Mouse (Mus musculus): Measurements from ENCODE around the gene Ugcg.
"Not testable (repeated sequence)": the region's sequence is repeated elsewhere in the genome, so short reads cannot be mapped to it uniquely, and the experiment has no call there.

The Ugcg gene

GRCm38 (mm10) chr4:59257866-59258265, 68.8 kb downstream of the Ugcg start:
- no peak for DNase-seq (ENCODE audit: low spot score)

- DNase-seq (ENCODE audit: low spot score): no peak
Observed at GRCm38 (mm10) chr4:59258771-59259170, 69.7 kb downstream of the Ugcg start.

- DNase-seq (ENCODE audit: low spot score): no peak
Observed at GRCm38 (mm10) chr4:59259806-59260205, 70.7 kb downstream of the Ugcg start.

GRCm38 (mm10) chr4:59260871-59261515, 71.9 kb downstream of the Ugcg start:
- DNase-seq (ENCODE audit: low spot score): no peak

GRCm38 (mm10) chr4:59261582-59261981, 72.5 kb downstream of the Ugcg start:
- not testable (repeated sequence) for DNase-seq (ENCODE audit: low spot score)

- DNase-seq (ENCODE audit: low spot score): no peak
Observed at GRCm38 (mm10) chr4:59262156-59262555, 73.1 kb downstream of the Ugcg start.

GRCm38 (mm10) chr4:59263418-59263817, 74.4 kb downstream of the Ugcg start:
- DNase-seq (ENCODE audit: low spot score): no peak

GRCm38 (mm10) chr4:59264611-59265095, 75.6 kb downstream of the Ugcg start:
- DNase-seq (ENCODE audit: low spot score): no peak

- no peak for DNase-seq (ENCODE audit: low spot score)
Observed at GRCm38 (mm10) chr4:59265182-59265581, 76.1 kb downstream of the Ugcg start.

- no peak for DNase-seq (ENCODE audit: low spot score)
Observed at GRCm38 (mm10) chr4:59265631-59266030, 76.6 kb downstream of the Ugcg start.

All from embryo, embryonic 10.5 days (tissue).